Mouse (Mus musculus): ENCODE measurements around the gene Ldhb.
A peak's percentile ranks its signal among the peaks of the same experiment; 100 is the strongest.

The Ldhb gene

GRCm38 (mm10) chr6:142512902-142513301 is 5.1 kb upstream of the Ldhb start:
- DNase-seq (ENCODE audit: low spot score in 2 of 2): no peak

GRCm38 (mm10) chr6:142511516-142512135 is 3.9 kb upstream of the Ldhb start:
- DNase-seq (ENCODE audit: low spot score in 2 of 2): peak in 1 of 2 experiments; percentile 20

- DNase-seq (ENCODE audit: low spot score in 2 of 2): no peak
Observed at GRCm38 (mm10) chr6:142508663-142509062, 906 bp upstream of the Ldhb start.

- DNase-seq (ENCODE audit: low spot score in 2 of 2): no peak
Observed at GRCm38 (mm10) chr6:142507033-142507784, 548 bp downstream of the Ldhb start.

GRCm38 (mm10) chr6:142506338-142507032 is 1.3 kb downstream of the Ldhb start:
- no peak for DNase-seq (ENCODE audit: low spot score in 2 of 2)

GRCm38 (mm10) chr6:142503601-142504000 is 4.2 kb downstream of the Ldhb start:
- no peak for DNase-seq (ENCODE audit: low spot score in 2 of 2)

- no peak for DNase-seq (ENCODE audit: low spot score in 2 of 2)
Observed at GRCm38 (mm10) chr6:142502519-142503125, 5.1 kb downstream of the Ldhb start.

- peak in 1 of 2 experiments; percentile 11 for DNase-seq (ENCODE audit: low spot score in 2 of 2)
Observed at GRCm38 (mm10) chr6:142490114-142490513, 17.6 kb downstream of the Ldhb start.

- DNase-seq (ENCODE audit: low spot score in 2 of 2): no peak
Observed at GRCm38 (mm10) chr6:142487638-142488037, 20.1 kb downstream of the Ldhb start.

GRCm38 (mm10) chr6:142485478-142486123 is 22.2 kb downstream of the Ldhb start:
- DNase-seq (ENCODE audit: low spot score in 2 of 2): no peak

- DNase-seq (ENCODE audit: low spot score in 2 of 2): peak; percentile 37 to 38
Observed at GRCm38 (mm10) chr6:142477239-142477638, 30.5 kb downstream of the Ldhb start.

- no peak for DNase-seq (ENCODE audit: low spot score in 2 of 2)
Observed at GRCm38 (mm10) chr6:142472801-142473203, 35.0 kb downstream of the Ldhb start, which contains the start of gene Gys2. TSS of gene Gys2 (minus strand) at chr6:142473109.

GRCm38 (mm10) chr6:142471141-142471540 is 36.6 kb downstream of the Ldhb start:
- DNase-seq (ENCODE audit: low spot score in 2 of 2): no peak

GRCm38 (mm10) chr6:142469602-142470001 is 38.2 kb downstream of the Ldhb start:
- DNase-seq (ENCODE audit: low spot score in 2 of 2): no peak

- no peak for DNase-seq (ENCODE audit: low spot score in 2 of 2)
Observed at GRCm38 (mm10) chr6:142462194-142462593, 45.6 kb downstream of the Ldhb start.

GRCm38 (mm10) chr6:142459017-142459678 is 48.6 kb downstream of the Ldhb start:
- DNase-seq (ENCODE audit: low spot score in 2 of 2): peak; percentile 38 to 55

- DNase-seq (ENCODE audit: low spot score in 2 of 2): no peak
Observed at GRCm38 (mm10) chr6:142458010-142458409, 49.7 kb downstream of the Ldhb start.

- no peak for DNase-seq (ENCODE audit: low spot score in 2 of 2)
Observed at GRCm38 (mm10) chr6:142455314-142455996, 52.3 kb downstream of the Ldhb start.

- DNase-seq (ENCODE audit: low spot score in 2 of 2): no peak
Observed at GRCm38 (mm10) chr6:142453311-142453710, 54.4 kb downstream of the Ldhb start.

- DNase-seq (ENCODE audit: low spot score in 2 of 2): no peak
Observed at GRCm38 (mm10) chr6:142451381-142451780, 56.4 kb downstream of the Ldhb start.
